Mouse (Mus musculus): ENCODE measurements around the gene Col4a2.

GRCm38 (mm10) chr8:11478807-11479527 is 166.4 kb downstream of the Col4a2 start:
- TF ChIP-seq CTCF (IDR thresholded peaks at IDR 0.05; ENCODE audit: extremely low read depth, insufficient read depth, low read length) (no peak), POLR2A (IDR thresholded peaks at IDR 0.05; ENCODE audit: extremely low read depth, insufficient read depth, low read length) (no peak)
